Mouse (Mus musculus) midbrain, embryonic 15.5 days (tissue): ENCODE data around the gene Oasl2. TPM values are rescaled to one million over a fixed set of nuclear protein-coding genes. Genes with fewer than 3 reads are reported as not detected.
"Not testable (repeated sequence)": the region's sequence is repeated elsewhere in the genome, so short reads cannot be mapped to it uniquely, and the experiment has no call there.

ENCODE experiments used
- ATAC-seq: fragments of 200-750 bp; cut with Nextera tagmentation; replicated peaks from 2 replicates; pipeline ENCODE4 v1.8.0; 2017; ENCODE audit warnings: moderate TSS enrichment
- H3K27ac ChIP-seq: fragments of 300-500 bp; sonication (generic); 2 replicates; pipeline ENCODE4 v1.5.1; 2015; ENCODE audit warnings: mild to moderate bottlenecking, inconsistent platforms
- H3K27me3 ChIP-seq: fragments of 300-500 bp; sonication (generic); replicated peaks from 2 replicates; pipeline ENCODE4 v1.6.1; 2015; ENCODE audit warnings: inconsistent platforms
- H3K36me3 ChIP-seq: fragments of 300-500 bp; sonication (generic); replicated peaks from 2 replicates; pipeline ENCODE4 v1.6.1; 2015; ENCODE audit warnings: inconsistent platforms
- H3K4me1 ChIP-seq: fragments of 300-500 bp; sonication (generic); 2 replicates; pipeline ENCODE4 v1.6.1; 2015; ENCODE audit warnings: inconsistent platforms
- H3K4me2 ChIP-seq: fragments of 300-500 bp; sonication (generic); 2 replicates; pipeline ENCODE4 v1.6.1; 2015; ENCODE audit warnings: inconsistent platforms, mild to moderate bottlenecking, moderate library complexity
- H3K4me3 ChIP-seq: fragments of 300-500 bp; sonication (generic); 2 replicates; pipeline ENCODE4 v1.5.1; 2015; ENCODE audit warnings: mild to moderate bottlenecking, inconsistent platforms
- H3K9ac ChIP-seq: fragments of 300-500 bp; sonication (generic); 2 replicates; pipeline ENCODE4 v1.6.1; 2015; ENCODE audit warnings: mild to moderate bottlenecking, inconsistent platforms
- H3K9me3 ChIP-seq: fragments of 300-500 bp; sonication (generic); 2 replicates; pipeline ENCODE4 v1.6.1; 2016; ENCODE audit warnings: inconsistent platforms
- WGBS: fragments of 180-500 bp; shearing (Covaris S2); methylation state at CpG from one replicate; pipeline ENCODE4 v1.1.7; 2015; ENCODE audit warnings: mixed read lengths; 5-methylcytosine and 5-hydroxymethylcytosine counted together
- polyA plus RNA-seq: library from polyadenylated mRNA; unstranded; fragments of >200 nt; fragmentation: Nextera tagmentation; extraction: Ambion mirVana; gene quantifications from 2 replicates; pipeline ENCODE4 v1.2.1, GENCODE M21; 2015

The Oasl2 gene
- polyA plus RNA-seq, 1 experiment from 2014 or later: 4.8 TPM

DNA sequence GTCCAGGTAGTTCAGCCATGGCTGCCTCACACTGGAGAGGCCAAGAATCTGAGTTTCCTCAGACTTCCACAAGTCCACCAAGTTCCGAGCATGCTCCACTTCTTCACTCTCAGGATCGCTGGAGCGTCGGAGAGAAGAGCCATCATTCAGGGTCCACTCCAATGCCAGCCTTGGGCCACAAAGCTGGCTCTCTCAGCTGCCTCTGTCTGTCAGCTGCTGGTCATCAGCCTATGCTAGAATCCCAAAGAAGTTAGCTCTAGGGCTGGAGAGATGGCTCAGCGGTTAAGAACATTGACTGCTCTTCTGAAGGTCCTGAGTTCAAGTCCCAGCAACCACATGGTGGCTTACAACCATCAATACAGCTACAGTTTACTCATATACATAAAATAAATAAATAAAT is 20.6 kb downstream of the Oasl2 start:
- not testable (repeated sequence) for H3K9ac ChIP-seq, H3K36me3 ChIP-seq, H3K4me3 ChIP-seq, H3K27me3 ChIP-seq, H3K4me1 ChIP-seq, H3K9me3 ChIP-seq, ATAC-seq, H3K4me2 ChIP-seq, H3K27ac ChIP-seq
- WGBS: 96% methylated on average over 5 of the region's 5 CpGs

GRCm38 (mm10) chr5:114921551-114922365 is 25.0 kb downstream of the Oasl2 start:
- H3K9ac ChIP-seq: no peak overlapping the region
- H3K4me2 ChIP-seq: no peak overlapping the region
- no peaks in the 10 kb centered on the region for H3K36me3 ChIP-seq
- H3K27ac ChIP-seq: no peak overlapping the region
- 77% methylated on average over 19 of the region's 19 CpGs for WGBS
- H3K27me3 ChIP-seq: no peaks in the 10 kb centered on the region
- no peaks in the 10 kb centered on the region for H3K9me3 ChIP-seq
- H3K4me1 ChIP-seq: peaks cover 4% of the 10 kb centered on the region
- H3K4me3 ChIP-seq: no peak overlapping the region
- ATAC-seq: no peak

- WGBS: 65% methylated on average over 10 of the region's 10 CpGs
- no peak overlapping the region for H3K4me2 ChIP-seq
- H3K27ac ChIP-seq: no peak overlapping the region
- no peak overlapping the region for H3K9ac ChIP-seq
- H3K4me3 ChIP-seq: no peak overlapping the region
- H3K36me3 ChIP-seq: no peaks in the 10 kb centered on the region
- H3K9me3 ChIP-seq: no peaks in the 10 kb centered on the region
- H3K4me1 ChIP-seq: peaks cover 4% of the 10 kb centered on the region
- H3K27me3 ChIP-seq: no peaks in the 10 kb centered on the region
- no peak for ATAC-seq
Observed at GRCm38 (mm10) chr5:114922366-114922731, 25.6 kb downstream of the Oasl2 start.

DNA sequence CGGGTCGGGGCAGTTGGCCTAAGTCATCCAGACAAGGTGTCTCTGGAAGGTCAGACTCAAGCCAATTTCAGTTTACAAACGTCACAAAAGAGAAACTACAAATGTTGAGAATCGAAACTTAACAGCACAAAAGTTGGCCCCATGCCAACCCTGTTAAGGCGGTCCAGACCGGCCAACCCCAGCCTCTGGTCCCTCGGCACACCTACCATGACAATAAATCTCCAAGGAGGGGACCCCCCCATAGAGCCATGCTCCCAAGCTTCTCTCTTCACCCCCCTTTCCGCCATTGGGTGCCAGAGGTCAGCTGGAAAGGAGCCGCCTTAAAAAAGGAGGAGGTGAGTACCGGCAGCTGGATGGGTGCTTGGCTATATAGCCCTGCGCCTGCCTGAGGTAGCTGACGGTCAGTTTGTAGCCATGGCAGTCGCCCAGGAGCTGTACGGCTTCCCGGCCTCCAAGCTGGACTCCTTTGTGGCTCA is 26.3 kb downstream of the Oasl2 start, which contains the start of gene Oasl1:
Gene Oasl1 (plus strand): TSS at position 243 of the 476 bp plus-strand sequence.
- no peak within 1 kb of the TSS for H3K4me3 ChIP-seq
- WGBS: 44% methylated on average over 15 of the region's 15 CpGs
- no peaks in the 10 kb centered on the region for H3K27me3 ChIP-seq
- H3K36me3 ChIP-seq: no peaks in the 10 kb centered on the region
- ATAC-seq: no peak
- no peak within 1 kb of the TSS for H3K9ac ChIP-seq
- peak within 1 kb of the TSS; percentile 20; the same call in 1 of the 2 replicates for H3K4me2 ChIP-seq
- H3K9me3 ChIP-seq: no peaks in the 10 kb centered on the region
- H3K4me1 ChIP-seq: peaks cover 4% of the 10 kb centered on the region
- no peak within 1 kb of the TSS for H3K27ac ChIP-seq

GRCm38 (mm10) chr5:114926153-114926684 is 29.5 kb downstream of the Oasl2 start:
- Histone ChIP-seq H3K27ac (no peak overlapping the region), H3K4me2 (no peak overlapping the region), H3K4me3 (no peak overlapping the region), H3K9ac (no peak overlapping the region), H3K27me3 (no peaks in the 10 kb centered on the region), H3K36me3 (no peaks in the 10 kb centered on the region), H3K9me3 (no peaks in the 10 kb centered on the region), H3K4me1 (peaks cover 4% of the 10 kb centered on the region)
- WGBS: 58% methylated on average over 1 of the region's 1 CpGs
- ATAC-seq: no peak

DNA sequence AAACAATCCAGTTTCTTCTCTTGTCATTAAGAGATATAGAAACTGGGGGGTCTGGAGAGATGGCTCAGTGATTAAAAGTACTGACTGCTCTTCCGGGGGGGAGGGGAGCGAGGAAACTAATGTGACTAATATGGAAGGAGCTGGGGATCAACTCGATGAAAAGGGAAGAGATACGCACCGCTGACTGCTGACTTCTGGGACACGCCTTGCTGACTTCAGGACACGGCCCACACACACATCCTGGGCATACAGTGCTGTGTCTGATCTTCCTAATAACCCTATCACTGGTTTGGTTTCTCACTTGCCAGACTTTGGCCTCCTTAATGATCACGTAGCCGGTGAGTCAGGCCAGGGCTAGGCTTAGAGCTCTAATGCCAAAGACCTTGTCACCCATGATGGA is 30.0 kb downstream of the Oasl2 start:
- H3K27me3 ChIP-seq: no peaks in the 10 kb centered on the region
- H3K4me1 ChIP-seq: peaks cover 4% of the 10 kb centered on the region
- H3K9me3 ChIP-seq: no peaks in the 10 kb centered on the region
- WGBS: 50% methylated on average over 9 of the region's 9 CpGs
- no peak overlapping the region for H3K4me2 ChIP-seq
- no peak overlapping the region for H3K9ac ChIP-seq
- no peak overlapping the region for H3K27ac ChIP-seq
- H3K36me3 ChIP-seq: no peaks in the 10 kb centered on the region
- no peak for ATAC-seq
- H3K4me3 ChIP-seq: no peak overlapping the region

DNA sequence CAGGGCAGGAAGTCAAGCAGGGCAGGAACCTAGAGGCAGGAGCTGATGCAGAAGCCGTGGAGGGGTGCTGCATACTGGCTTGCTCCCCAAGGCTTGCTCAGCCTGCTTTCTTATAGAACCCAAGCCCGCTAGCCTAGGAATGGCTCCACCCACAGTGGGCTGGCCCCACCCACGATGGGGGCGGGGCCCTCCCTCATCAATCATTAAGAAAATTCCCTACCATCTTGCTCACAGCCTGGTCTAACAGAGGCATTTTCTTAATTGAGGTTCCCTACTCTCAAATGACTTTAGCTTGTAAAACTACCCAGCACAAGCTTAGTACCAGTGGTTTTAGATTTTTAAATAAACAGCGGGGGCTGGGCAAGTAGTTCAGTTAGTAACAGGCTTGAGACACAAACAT is 34.9 kb downstream of the Oasl2 start:
- 63% methylated on average over 5 of the region's 5 CpGs for WGBS
- no peak overlapping the region for H3K9ac ChIP-seq
- no peaks in the 10 kb centered on the region for H3K9me3 ChIP-seq
- no peaks in the 10 kb centered on the region for H3K27me3 ChIP-seq
- H3K4me3 ChIP-seq: no peak overlapping the region
- no peak for ATAC-seq
- no peak overlapping the region for H3K27ac ChIP-seq
- no peak overlapping the region for H3K4me2 ChIP-seq
- H3K4me1 ChIP-seq: no peaks in the 10 kb centered on the region
- no peaks in the 10 kb centered on the region for H3K36me3 ChIP-seq

GRCm38 (mm10) chr5:114933206-114933605 is 36.5 kb downstream of the Oasl2 start:
- 85% methylated on average over 8 of the region's 8 CpGs for WGBS

GRCm38 (mm10) chr5:114935838-114936237 is 39.1 kb downstream of the Oasl2 start:
- no peaks in the 10 kb centered on the region for H3K4me1 ChIP-seq
- no peaks in the 10 kb centered on the region for H3K9me3 ChIP-seq
- no peak for ATAC-seq
- WGBS: 20% methylated on average over 3 of the region's 3 CpGs
- no peak overlapping the region for H3K4me2 ChIP-seq
- H3K27ac ChIP-seq: no peak overlapping the region
- H3K4me3 ChIP-seq: no peak overlapping the region
- no peak overlapping the region for H3K9ac ChIP-seq
- no peaks in the 10 kb centered on the region for H3K36me3 ChIP-seq
- H3K27me3 ChIP-seq: no peaks in the 10 kb centered on the region

More at GRCm38 (mm10) chr5:114933206-114933605, 36.5 kb downstream of the Oasl2 start:
- no peaks in the 10 kb centered on the region for H3K36me3 ChIP-seq
- no peaks in the 10 kb centered on the region for H3K27me3 ChIP-seq
- no peaks in the 10 kb centered on the region for H3K9me3 ChIP-seq
- no peak for ATAC-seq
- H3K27ac ChIP-seq: no peak overlapping the region
- H3K4me1 ChIP-seq: no peaks in the 10 kb centered on the region
- no peak overlapping the region for H3K9ac ChIP-seq
- H3K4me3 ChIP-seq: no peak overlapping the region
- no peak overlapping the region for H3K4me2 ChIP-seq

DNA sequence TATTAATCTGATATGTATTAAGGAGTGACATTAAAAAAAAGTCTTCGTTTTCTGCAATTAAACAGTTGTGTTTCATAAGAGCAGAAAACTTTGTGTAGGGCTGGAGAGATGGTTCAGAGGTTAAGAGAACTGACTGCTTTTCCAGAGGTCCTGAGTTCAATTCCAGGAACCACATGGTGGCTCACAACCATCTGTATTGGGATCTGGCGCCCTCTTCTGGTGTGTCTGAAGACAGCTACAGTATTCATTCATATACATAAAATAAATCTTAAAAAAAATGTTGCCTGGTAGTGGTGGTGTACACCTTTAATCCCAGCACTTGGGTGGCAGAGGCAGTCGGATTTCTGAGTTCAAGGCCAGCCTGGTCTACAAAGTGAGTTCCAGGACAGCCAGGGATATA is 44.4 kb downstream of the Oasl2 start:
- not testable (repeated sequence) for H3K9ac ChIP-seq, ATAC-seq, H3K27ac ChIP-seq, H3K9me3 ChIP-seq, H3K27me3 ChIP-seq, H3K36me3 ChIP-seq, H3K4me3 ChIP-seq
- H3K4me1 ChIP-seq: peaks cover 17% of the 10 kb centered on the region
- WGBS: 60% methylated on average over 3 of the region's 3 CpGs
- H3K4me2 ChIP-seq: peak overlapping the region; percentile 61; the same call in 1 of the 2 replicates

DNA sequence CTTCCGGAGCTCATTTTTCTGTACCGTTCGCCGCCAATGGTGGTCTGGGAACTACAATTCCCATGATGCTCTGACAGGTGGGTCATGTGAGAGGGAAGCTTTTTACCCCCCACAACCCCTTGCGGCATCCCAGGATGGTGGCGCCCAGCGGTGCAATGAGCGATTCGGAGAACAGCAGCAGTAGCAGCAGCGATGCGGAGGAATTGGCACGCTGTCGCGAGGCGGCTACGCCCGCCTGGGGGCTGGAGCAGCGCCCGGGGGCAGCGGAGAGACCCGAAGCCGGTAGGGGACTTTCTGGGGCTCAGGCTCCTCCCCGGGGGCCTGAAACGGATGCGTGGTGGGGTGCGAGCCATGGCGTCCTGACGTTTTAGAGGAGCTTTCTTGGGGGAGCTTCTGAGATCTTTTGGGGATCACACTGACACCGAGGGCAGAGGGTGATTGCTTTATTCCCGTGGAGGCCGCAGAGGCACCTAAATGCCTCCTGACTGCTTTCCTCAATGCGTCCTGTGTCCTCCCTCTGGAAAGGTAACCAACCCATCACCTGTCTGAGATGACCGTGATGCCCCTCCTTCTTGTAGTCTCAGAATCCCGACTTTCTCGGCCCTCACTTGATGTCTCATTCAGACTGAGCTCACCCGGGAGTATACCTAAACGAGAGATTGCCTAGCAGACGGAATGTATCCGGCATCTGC is 45.5 kb downstream of the Oasl2 start, which contains the start of gene 2210016L21Rik:
Gene 2210016L21Rik (plus strand): TSS at position 85 of the 692 bp plus-strand sequence.
- Histone ChIP-seq H3K27ac (peak within 1 kb of the TSS; percentile 89), H3K27me3 (no peaks in the 10 kb centered on the region), H3K36me3 (peaks cover 11% of the 10 kb centered on the region; the same call in 1 of the 2 replicates), H3K9ac (peak within 1 kb of the TSS; percentile 92), H3K9me3 (no peaks in the 10 kb centered on the region), H3K4me2 (peak within 1 kb of the TSS; percentile 61), H3K4me1 (peaks cover 17% of the 10 kb centered on the region), H3K4me3 (peak within 1 kb of the TSS; percentile 69)
- under 1% methylated on average over 38 of the region's 39 CpGs for WGBS
- peak; percentile 94 for ATAC-seq

DNA sequence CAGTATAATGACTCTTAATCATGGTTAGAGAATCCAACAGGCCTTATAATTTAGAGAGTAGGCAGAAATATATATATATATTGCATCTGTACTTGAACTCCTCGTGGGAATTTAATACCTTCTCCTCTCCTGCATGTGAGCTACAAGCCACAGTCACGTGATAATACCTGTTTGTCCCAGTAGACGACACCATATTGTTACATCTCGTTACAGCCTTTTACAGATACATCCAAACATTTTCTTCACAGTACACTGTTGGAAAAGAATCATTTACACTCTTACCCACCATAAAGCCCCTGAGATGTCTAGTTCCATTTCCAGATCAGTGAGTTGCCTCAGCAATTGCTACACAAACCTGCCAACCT is 46.0 kb downstream of the Oasl2 start:
- H3K4me3 ChIP-seq: peak overlapping the region; percentile 69
- no peak for ATAC-seq
- peaks cover 17% of the 10 kb centered on the region for H3K4me1 ChIP-seq
- WGBS: 39% methylated on average over 4 of the region's 4 CpGs
- peaks cover 12% of the 10 kb centered on the region; the same call in 1 of the 2 replicates for H3K36me3 ChIP-seq
- H3K27me3 ChIP-seq: no peaks in the 10 kb centered on the region
- no peaks in the 10 kb centered on the region for H3K9me3 ChIP-seq
- peak overlapping the region; percentile 61 for H3K4me2 ChIP-seq
- peak overlapping the region; percentile 89 for H3K27ac ChIP-seq
- H3K9ac ChIP-seq: peak overlapping the region; percentile 92
